Mouse (Mus musculus) liver, embryonic 15.5 days (tissue): ENCODE results near the gene Akt1. TPM values are rescaled to one million over a fixed set of nuclear protein-coding genes. Genes with fewer than 3 reads are reported as not detected.

Source experiments
- ATAC-seq: fragments of 200-750 bp; cut with Nextera tagmentation; 2 replicates; pipeline ENCODE4 v1.8.0; 2017; ENCODE audit warnings: moderate number of reproducible peaks, mild to moderate bottlenecking, moderate library complexity; ENCODE audit not compliant: insufficient read depth
- H3K27ac ChIP-seq: fragments of 300-500 bp; sonication (generic); replicated peaks from 2 replicates; pipeline ENCODE4 v1.5.1; 2015; ENCODE audit warnings: mild to moderate bottlenecking, inconsistent platforms
- H3K27me3 ChIP-seq: fragments of 300-500 bp; sonication (generic); 2 replicates; pipeline ENCODE4 v1.6.1; 2015; ENCODE audit warnings: mild to moderate bottlenecking, inconsistent platforms
- H3K36me3 ChIP-seq: fragments of 300-500 bp; sonication (generic); replicated peaks from 2 replicates; pipeline ENCODE4 v1.6.1; 2015; ENCODE audit warnings: moderate library complexity, mild to moderate bottlenecking, inconsistent platforms
- H3K4me1 ChIP-seq: fragments of 300-500 bp; sonication (generic); replicated peaks from 2 replicates; pipeline ENCODE4 v1.6.1; 2015; ENCODE audit warnings: inconsistent platforms
- H3K4me2 ChIP-seq: fragments of 300-500 bp; sonication (generic); 2 replicates; pipeline ENCODE4 v1.6.1; 2015; ENCODE audit warnings: moderate library complexity, mild to moderate bottlenecking, inconsistent platforms
- H3K4me3 ChIP-seq: fragments of 300-500 bp; sonication (generic); replicated peaks from 2 replicates; pipeline ENCODE4 v1.5.1; 2015; ENCODE audit warnings: mild to moderate bottlenecking, inconsistent platforms
- H3K9ac ChIP-seq: fragments of 300-500 bp; sonication (generic); 2 replicates; pipeline ENCODE4 v1.6.1; 2015; ENCODE audit warnings: moderate library complexity, mild to moderate bottlenecking, inconsistent platforms
- H3K9me3 ChIP-seq: fragments of 300-500 bp; sonication (generic); replicated peaks from 2 replicates; pipeline ENCODE4 v1.6.1; 2016; ENCODE audit warnings: inconsistent platforms
- WGBS: fragments of 180-500 bp; shearing (Covaris S2); methylation state at CpG from one replicate; pipeline ENCODE4 v1.1.7; 2015; ENCODE audit warnings: mixed read lengths; ENCODE audit not compliant: insufficient replicate concordance; 5-methylcytosine and 5-hydroxymethylcytosine counted together
- polyA plus RNA-seq: library from polyadenylated mRNA; unstranded; fragments of >200 nt; fragmentation: Nextera tagmentation; extraction: Ambion mirVana; gene quantifications from 2 replicates; pipeline ENCODE4 v1.2.1, GENCODE M21; 2015

Akt1 gene
- 28.4 and 36.9 TPM in 2 replicates for polyA plus RNA-seq

DNA sequence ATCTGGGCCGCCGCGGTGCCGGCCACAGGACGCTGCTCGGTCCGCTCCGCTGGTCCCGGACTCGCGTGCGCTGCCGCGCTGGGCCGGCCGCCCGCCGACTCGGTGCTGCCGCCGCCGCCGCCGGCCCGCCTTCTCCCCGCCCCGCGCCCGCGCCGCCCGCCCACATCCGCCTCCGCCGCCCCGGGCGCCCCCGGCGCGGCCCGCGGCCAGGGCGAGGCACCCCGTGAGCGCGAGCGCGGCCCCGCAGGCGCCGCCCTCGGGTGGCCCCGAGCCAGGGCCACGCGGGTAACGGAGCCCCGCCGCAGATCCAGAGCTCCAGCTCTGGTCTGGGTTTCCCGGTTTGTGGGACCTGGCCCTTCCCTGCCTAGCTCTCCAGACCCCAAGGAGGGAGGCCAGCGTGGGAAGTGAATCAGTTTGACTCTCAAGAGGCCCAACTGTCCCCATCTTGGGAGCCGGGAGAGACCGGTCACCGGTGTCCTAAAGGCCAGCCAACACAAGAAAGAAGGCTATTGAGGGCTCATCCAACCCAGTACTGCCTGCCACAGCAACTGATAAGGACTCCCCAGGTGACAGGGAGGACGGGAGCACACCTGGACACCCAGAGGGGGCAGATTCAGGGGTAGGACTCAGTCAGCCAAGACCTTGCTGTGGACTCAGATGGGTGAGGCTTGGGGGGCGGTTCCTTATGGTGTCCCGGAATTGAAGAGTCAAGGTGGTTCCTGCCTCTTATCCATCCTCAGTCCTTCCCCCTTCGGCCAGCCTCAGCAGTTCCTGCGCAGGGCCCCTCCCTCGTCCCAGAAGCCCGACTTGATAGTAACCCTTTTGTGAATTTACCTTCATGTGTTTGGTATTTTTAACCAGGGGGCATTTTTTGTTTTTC lies at the start of gene Akt1:
Gene Akt1, minus strand, starts transcription at position 753 of the 880 bp plus-strand sequence.
- peak within 1 kb of the TSS; percentile 83 for H3K4me3 ChIP-seq

GRCm38 (mm10) chr12:112724077-112724805 lies 49.6 kb upstream of the Akt1 start:
- 60% methylated on average over 11 of the region's 11 CpGs for WGBS
- H3K9ac ChIP-seq = no peak overlapping the region
- peaks cover 15% of the 10 kb centered on the region for H3K4me1 ChIP-seq
- no peak overlapping the region for H3K4me3 ChIP-seq
- no peak overlapping the region for H3K4me2 ChIP-seq
- no peak for ATAC-seq
- peaks cover 50% of the 10 kb centered on the region for H3K27me3 ChIP-seq
- H3K36me3 ChIP-seq = no peaks in the 10 kb centered on the region
- no peaks in the 10 kb centered on the region for H3K9me3 ChIP-seq
- H3K27ac ChIP-seq = no peak overlapping the region

More for the DNA sequence above, at the start of gene Akt1:
- WGBS = under 1% methylated on average over 44 of the region's 70 CpGs
- H3K27me3 ChIP-seq = peaks cover 42% of the 10 kb centered on the region
- H3K36me3 ChIP-seq = peaks cover 20% of the 10 kb centered on the region
- H3K4me2 ChIP-seq = peak within 1 kb of the TSS; percentile 96
- H3K27ac ChIP-seq = peak within 1 kb of the TSS; percentile 88
- peaks cover 69% of the 10 kb centered on the region for H3K4me1 ChIP-seq
- peak; percentile 72 for ATAC-seq
- H3K9me3 ChIP-seq = no peaks in the 10 kb centered on the region
- H3K9ac ChIP-seq = peak within 1 kb of the TSS; percentile 83

GRCm38 (mm10) chr12:112723445-112723844 lies 48.8 kb upstream of the Akt1 start:
- H3K4me1 ChIP-seq = peaks cover 20% of the 10 kb centered on the region
- no peaks in the 10 kb centered on the region for H3K36me3 ChIP-seq
- H3K27me3 ChIP-seq = peaks cover 50% of the 10 kb centered on the region
- H3K27ac ChIP-seq = no peak overlapping the region
- H3K9ac ChIP-seq = no peak overlapping the region
- no peaks in the 10 kb centered on the region for H3K9me3 ChIP-seq
- 0 out of 2 replicates have a peak overlapping the region, but pooled peaks have one; percentile 61 for H3K4me3 ChIP-seq
- peak overlapping the region; percentile 75 for H3K4me2 ChIP-seq
- 72% methylated on average over 6 of the region's 6 CpGs for WGBS
- ATAC-seq = no peak

- Histone ChIP-seq H3K9me3 (no peaks in the 10 kb centered on the region), H3K27me3 (peaks cover 50% of the 10 kb centered on the region), H3K9ac (no peak overlapping the region), H3K27ac (no peak overlapping the region), H3K4me3 (peak overlapping the region; percentile 61), H3K4me1 (peaks cover 20% of the 10 kb centered on the region), H3K4me2 (peak overlapping the region; percentile 75), H3K36me3 (no peaks in the 10 kb centered on the region)
- no peak for ATAC-seq
- 21% methylated on average over 5 of the region's 5 CpGs for WGBS
Observed at GRCm38 (mm10) chr12:112723028-112723330, 48.3 kb upstream of the Akt1 start.

- under 1% methylated on average over 72 of the region's 75 CpGs for WGBS
- peak overlapping the region; percentile 67 for H3K27ac ChIP-seq
- peaks cover 20% of the 10 kb centered on the region for H3K4me1 ChIP-seq
- H3K4me2 ChIP-seq = peak overlapping the region; percentile 75
- no peaks in the 10 kb centered on the region for H3K36me3 ChIP-seq
- no peaks in the 10 kb centered on the region for H3K9me3 ChIP-seq
- peak overlapping the region; percentile 40; the same call in 1 of the 2 replicates for H3K9ac ChIP-seq
- H3K27me3 ChIP-seq = peaks cover 50% of the 10 kb centered on the region
- ATAC-seq = peak; percentile 19; the same call in 1 of the 2 replicates
- peak overlapping the region; percentile 61 for H3K4me3 ChIP-seq
Observed at GRCm38 (mm10) chr12:112722240-112723027, 47.8 kb upstream of the Akt1 start.

GRCm38 (mm10) chr12:112721424-112722239 lies 46.9 kb upstream of the Akt1 start:
- Histone ChIP-seq H3K36me3 (no peaks in the 10 kb centered on the region), H3K27me3 (peaks cover 50% of the 10 kb centered on the region), H3K27ac (peak overlapping the region; percentile 83), H3K9ac (no peak overlapping the region), H3K4me1 (peaks cover 20% of the 10 kb centered on the region), H3K4me3 (peak overlapping the region; percentile 61), H3K9me3 (no peaks in the 10 kb centered on the region), H3K4me2 (peak overlapping the region; percentile 75)
- 7% methylated on average over 68 of the region's 69 CpGs for WGBS
- ATAC-seq = peak; percentile 69

DNA sequence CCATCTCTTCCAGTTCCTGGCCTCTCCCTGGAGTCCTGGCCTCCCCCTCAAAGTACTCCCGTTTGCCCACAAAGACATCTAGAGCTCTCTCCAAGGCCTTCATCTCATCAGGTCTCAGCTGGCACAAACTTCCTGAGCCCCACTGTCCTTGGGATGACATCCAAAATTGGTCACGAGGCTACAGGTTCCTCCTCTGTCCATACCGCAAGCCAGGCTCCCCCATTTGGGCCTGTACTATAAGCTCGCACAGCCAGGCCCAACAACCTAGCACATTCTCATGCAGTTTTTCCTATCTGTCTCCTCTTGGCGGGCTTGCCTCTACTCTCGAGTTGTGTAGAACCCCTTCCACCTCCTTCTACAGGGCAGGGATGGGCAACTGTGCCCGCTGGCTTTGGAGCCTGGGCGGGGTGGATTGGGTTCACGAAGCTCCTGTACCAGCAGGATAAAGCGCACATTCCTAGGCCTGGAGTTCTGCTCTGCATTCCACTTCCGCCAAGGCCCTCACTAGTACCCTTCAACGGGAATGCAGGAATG lies 46.3 kb upstream of the Akt1 start:
- ATAC-seq = no peak
- Histone ChIP-seq H3K36me3 (no peaks in the 10 kb centered on the region), H3K4me2 (peak overlapping the region; percentile 75), H3K4me3 (peak overlapping the region; percentile 61), H3K9ac (no peak overlapping the region), H3K27me3 (peaks cover 50% of the 10 kb centered on the region), H3K27ac (peak overlapping the region; percentile 83), H3K9me3 (no peaks in the 10 kb centered on the region), H3K4me1 (peaks cover 20% of the 10 kb centered on the region)
- WGBS = 50% methylated on average over 12 of the region's 12 CpGs

DNA sequence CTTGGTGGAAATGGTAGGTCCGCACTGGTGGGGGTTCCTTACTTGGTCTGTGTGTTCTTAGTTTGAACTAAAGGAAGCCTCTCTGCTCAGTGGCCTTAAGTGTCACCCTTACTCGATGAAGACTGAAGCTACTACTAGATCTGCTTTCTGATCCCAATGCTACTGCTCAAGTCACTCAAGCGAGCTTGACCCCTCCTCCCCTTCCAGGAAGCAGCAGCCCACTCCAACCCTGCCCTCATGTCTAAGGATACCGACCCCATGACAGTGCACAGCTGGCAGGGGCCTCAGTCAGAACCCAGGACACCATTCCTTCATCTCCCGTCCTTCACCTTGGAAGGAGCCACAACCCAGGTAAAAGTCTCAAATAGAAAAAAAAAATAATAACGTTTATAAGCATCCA lies 45.5 kb upstream of the Akt1 start, which contains the start of gene Cep170b:
Gene Cep170b, plus strand, starts transcription at position 240 of the 400 bp plus-strand sequence.
- no peak for ATAC-seq
- Histone ChIP-seq H3K36me3 (no peaks in the 10 kb centered on the region), H3K9me3 (no peaks in the 10 kb centered on the region), H3K4me1 (peaks cover 20% of the 10 kb centered on the region), H3K4me3 (peak within 1 kb of the TSS; percentile 61), H3K27ac (peak within 1 kb of the TSS; percentile 83), H3K27me3 (peaks cover 50% of the 10 kb centered on the region), H3K4me2 (peak within 1 kb of the TSS; percentile 75), H3K9ac (no peak within 1 kb of the TSS)
- 42% methylated on average over 6 of the region's 6 CpGs for WGBS

DNA sequence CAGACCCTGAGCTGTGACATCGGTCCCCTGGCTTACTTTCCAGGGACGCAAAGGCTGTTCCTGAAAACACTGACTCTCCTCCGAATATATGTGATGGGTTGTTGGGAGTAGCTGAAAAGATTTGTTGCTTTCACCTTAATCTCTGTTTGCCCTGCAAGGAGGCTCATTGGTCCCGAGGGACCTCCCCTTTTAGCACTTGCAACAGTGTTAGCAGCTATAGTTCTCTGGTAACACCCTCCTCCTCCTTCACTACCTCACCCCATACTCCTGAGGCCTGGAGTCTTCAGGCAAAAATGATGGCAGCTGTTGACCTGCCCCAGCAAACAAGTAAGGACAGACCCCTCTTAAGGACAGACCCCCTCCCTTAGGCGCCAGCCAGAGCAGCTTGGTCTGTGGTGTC lies 44.3 kb upstream of the Akt1 start:
- peaks cover 46% of the 10 kb centered on the region for H3K27me3 ChIP-seq

DNA sequence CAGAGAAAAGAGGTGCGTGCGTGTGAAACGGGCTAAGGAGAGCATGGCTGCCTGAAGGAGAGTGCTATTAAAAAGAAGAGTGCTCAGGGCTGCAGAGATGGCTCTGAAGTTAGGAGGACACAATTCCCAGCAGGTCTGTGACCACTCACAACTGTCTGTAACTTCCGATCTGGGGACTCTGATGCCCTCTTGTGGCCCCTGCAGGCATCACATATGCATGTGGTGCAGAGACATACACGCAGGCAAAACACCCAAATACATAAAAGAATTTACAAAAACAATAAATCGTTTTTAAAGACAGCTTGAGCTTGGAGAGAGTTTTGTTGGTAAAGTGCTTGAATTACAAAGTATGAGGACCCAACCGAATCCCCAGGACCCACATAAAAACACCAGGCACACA lies 42.5 kb upstream of the Akt1 start:
- no peaks in the 10 kb centered on the region for H3K9me3 ChIP-seq
- H3K27ac ChIP-seq = no peak overlapping the region
- H3K4me2 ChIP-seq = no peak overlapping the region
- H3K4me1 ChIP-seq = peaks cover 7% of the 10 kb centered on the region; the same call in 1 of the 2 replicates
- peaks cover 27% of the 10 kb centered on the region for H3K27me3 ChIP-seq
- no peaks in the 10 kb centered on the region for H3K36me3 ChIP-seq
- WGBS = 20% methylated on average over 7 of the region's 7 CpGs
- no peak overlapping the region for H3K9ac ChIP-seq
- no peak for ATAC-seq
- H3K4me3 ChIP-seq = no peak overlapping the region

More for the DNA sequence above, 44.3 kb upstream of the Akt1 start:
- Histone ChIP-seq H3K4me2 (no peak overlapping the region), H3K4me3 (no peak overlapping the region), H3K9me3 (no peaks in the 10 kb centered on the region), H3K4me1 (peaks cover 20% of the 10 kb centered on the region), H3K27ac (no peak overlapping the region), H3K9ac (no peak overlapping the region), H3K36me3 (no peaks in the 10 kb centered on the region)
- WGBS = 55% methylated on average over 5 of the region's 5 CpGs
- no peak for ATAC-seq
